Mouse (Mus musculus) embryonic fibroblast, embryonic 13.5 days (primary cell): Measurements from ENCODE around the gene Themis3. TPM values are rescaled to one million over a fixed set of nuclear protein-coding genes. Genes with fewer than 3 reads are reported as not detected.

ENCODE experiments used
- H3K27ac ChIP-seq: 2 replicates; pipeline ENCODE4 v1.5.1; 2012; ENCODE audit warnings: low read length, control low read depth, inconsistent platforms; ENCODE audit not compliant: insufficient read depth
- H3K4me1 ChIP-seq: 2 replicates; pipeline ENCODE4 v1.6.1; 2011; ENCODE audit warnings: low read length; ENCODE audit not compliant: control insufficient read depth, insufficient read depth
- H3K4me3 ChIP-seq: 2 replicates; pipeline ENCODE4 v1.5.1; 2011; ENCODE audit warnings: mild to moderate bottlenecking, control low read depth, low read length; ENCODE audit not compliant: insufficient read depth
- CTCF ChIP-seq: IDR thresholded peaks from 2 replicates; pipeline ENCODE4 v1.5.1; 2011; ENCODE audit warnings: mild to moderate bottlenecking, control low read depth, low read length, moderate library complexity, borderline replicate concordance; ENCODE audit not compliant: insufficient read depth
- POLR2A ChIP-seq: IDR thresholded peaks from 2 replicates; pipeline ENCODE4 v1.6.1; 2011; ENCODE audit warnings: low read depth, mild to moderate bottlenecking, control low read depth, low read length, moderate library complexity
- polyA plus RNA-seq: library from polyadenylated mRNA; stranded (reverse); fragments of >200 nt; gene quantifications from 2 replicates; pipeline ENCODE4 v1.2.4, GENCODE M21; 2011; ENCODE audit warnings: low read depth; ENCODE audit not compliant: missing spikeins, insufficient read length

The Themis3 gene
- polyA plus RNA-seq, 1 experiment, result not detected

DNA sequence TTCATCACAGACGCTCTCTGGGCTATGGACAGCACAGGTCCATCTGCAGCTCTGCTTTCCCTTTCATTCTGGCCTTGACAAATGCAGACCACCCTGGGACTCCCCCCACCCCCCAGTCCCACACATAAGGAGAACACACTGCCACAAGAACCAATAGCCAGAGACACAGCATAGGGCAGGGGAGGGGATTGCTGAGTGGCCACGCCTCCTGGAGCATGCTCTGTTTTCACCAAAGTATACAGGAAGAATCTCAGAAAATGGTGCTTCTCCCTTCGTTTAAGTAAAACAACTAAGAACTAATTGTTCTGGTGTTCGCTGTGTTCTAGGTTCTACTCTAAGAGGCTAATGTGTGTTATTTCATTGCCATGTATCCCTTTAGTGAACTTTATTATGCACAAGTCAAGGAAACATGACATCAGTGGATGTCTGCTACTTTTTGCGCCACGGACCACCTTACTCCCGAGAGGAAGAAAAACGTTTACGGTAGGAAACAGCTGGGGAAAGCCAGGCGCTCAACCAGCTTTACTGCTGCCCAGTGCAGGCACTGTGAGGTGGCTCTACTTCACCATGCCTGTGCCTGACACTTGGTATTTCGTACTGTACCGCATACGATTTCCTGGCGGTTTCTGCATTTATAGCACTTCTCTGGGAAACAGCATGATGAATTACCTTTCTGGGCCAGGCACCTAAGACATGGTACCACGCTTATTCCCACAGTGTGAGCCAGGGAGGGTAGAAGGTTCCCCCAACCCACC is 82.0 kb downstream of the Themis3 start:
- no peak overlapping the region for H3K4me3 ChIP-seq
- no peak overlapping the region for H3K27ac ChIP-seq
- H3K4me1 ChIP-seq, result peaks cover 3% of the 10 kb centered on the region; the same call in 1 of the 2 replicates
- TF ChIP-seq CTCF, result no peak
- TF ChIP-seq POLR2A, result no peak

DNA sequence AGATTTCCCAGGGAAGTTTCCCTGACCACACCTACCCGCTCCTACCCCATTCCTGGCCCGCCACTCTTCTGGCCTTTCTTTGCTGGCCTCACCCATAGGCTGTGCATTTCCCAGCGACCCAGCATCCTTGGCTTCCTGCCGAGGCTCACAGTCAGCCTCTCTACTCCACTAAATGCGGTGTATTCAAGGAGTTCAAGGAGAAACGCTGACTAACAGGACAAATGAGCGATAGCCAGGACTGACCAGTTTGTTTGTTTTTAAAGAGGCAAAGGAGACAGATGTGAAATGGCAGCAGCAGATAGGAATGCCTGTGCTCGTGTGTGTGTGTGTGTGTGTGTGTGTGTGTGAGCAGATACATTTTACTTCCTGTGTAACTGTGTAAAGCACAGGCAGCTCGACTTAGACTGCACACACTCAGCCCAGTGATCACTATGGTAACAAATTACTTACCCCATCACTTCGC is 84.2 kb downstream of the Themis3 start:
- H3K27ac ChIP-seq, result peak overlapping the region; percentile 28; the same call in 1 of the 2 replicates

DNA sequence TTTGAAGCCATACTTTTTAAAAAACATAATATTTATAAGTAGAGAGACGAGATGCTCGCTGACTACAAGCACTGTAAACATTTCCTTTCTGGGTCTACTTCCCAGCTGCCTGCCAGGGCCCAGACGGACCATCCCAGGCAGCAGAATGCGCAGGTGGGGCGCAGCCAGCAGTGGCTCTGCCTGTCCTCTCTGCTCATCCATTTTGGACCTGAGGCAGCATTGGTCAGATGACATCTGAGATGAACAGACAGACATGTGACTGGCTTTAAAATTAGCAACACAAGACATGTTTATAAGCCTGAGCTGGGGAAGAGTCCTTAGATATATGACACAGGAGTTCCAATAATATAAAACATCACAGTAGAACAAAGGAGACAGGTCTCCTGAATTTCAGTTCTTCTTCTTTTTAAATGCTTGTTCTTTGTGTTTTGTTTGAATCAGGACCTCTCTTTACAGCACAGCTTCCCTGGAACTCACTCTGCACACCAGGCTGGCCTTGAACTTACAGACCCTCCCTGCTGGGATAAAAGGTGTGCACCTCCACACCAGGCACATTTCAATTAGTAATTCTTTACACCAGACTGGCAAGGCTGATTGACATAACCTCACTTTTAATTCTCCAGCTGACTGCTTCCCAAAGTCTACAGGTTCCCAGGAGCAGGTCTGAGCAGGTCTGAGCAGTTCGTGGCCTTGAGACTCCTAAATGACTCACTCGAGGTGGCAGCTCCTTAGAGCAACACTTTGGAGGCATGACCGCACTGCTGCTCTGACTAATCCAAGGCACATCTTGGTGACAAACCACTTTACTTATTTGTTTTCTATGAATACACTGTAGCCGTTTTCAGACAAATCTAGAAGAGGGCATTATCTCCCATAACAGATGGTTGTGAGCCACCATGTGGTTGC is 87.1 kb downstream of the Themis3 start:
- Histone ChIP-seq H3K27ac (no peak overlapping the region), H3K4me1 (peaks cover 3% of the 10 kb centered on the region), H3K4me3 (no peak overlapping the region)
- TF ChIP-seq CTCF (no peak), POLR2A (no peak)

More for the DNA sequence above, 84.2 kb downstream of the Themis3 start:
- Histone ChIP-seq H3K4me1 (peaks cover 3% of the 10 kb centered on the region), H3K4me3 (no peak overlapping the region)
- TF ChIP-seq CTCF (no peak), POLR2A (no peak)

DNA sequence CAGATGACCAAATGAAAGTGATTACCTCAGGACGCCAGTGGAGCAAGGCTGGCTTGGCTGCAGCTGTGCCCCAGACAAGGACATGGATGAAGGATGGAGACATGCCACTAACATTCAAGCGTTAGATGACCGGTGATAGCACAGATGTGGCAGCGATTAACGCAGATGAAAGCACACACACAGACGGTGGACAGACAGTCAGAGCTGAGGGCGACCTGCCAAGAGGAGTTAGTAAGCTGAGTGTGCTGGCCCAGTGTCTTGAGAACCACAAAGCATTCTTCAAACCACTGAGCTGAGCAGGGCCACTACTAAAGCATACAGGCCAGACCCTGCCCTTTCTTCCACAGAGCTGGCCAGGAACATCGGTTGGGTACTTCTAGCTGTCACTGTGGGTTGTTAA is 89.5 kb downstream of the Themis3 start:
- Histone ChIP-seq H3K4me3 (no peak overlapping the region), H3K27ac (no peak overlapping the region), H3K4me1 (no peaks in the 10 kb centered on the region; the same call in 1 of the 2 replicates)
- no peak for TF ChIP-seq POLR2A
- TF ChIP-seq CTCF, result no peak

Other genes starting within 250 kb of the Themis3 start
- 5.2 and 8.5 TPM in 2 replicates for gene Mtcl1, start 144.9 kb downstream of the Themis3 start, polyA plus RNA-seq
- 112 and 129 TPM in 2 replicates for gene Rab12, start 74.9 kb downstream of the Themis3 start, polyA plus RNA-seq